Mouse (Mus musculus) adipocyte (in vitro differentiated cells): ENCODE results near the gene Mkln1.

Experiments
- DNase-seq: peaks from one replicate; pipeline ENCODE4 v3.0.0-alpha.2; 2016; ENCODE audit warnings: low spot score

Mkln1 gene

GRCm38 (mm10) chr6:31397775-31398430 is 632 bp upstream of the Mkln1 start:
- no peak for DNase-seq

- DNase-seq: no peak
Measured at GRCm38 (mm10) chr6:31399206-31399549, 643 bp downstream of the Mkln1 start.

- peak; percentile 95 for DNase-seq
Measured at GRCm38 (mm10) chr6:31399566-31399965, 1.0 kb downstream of the Mkln1 start.

DNA sequence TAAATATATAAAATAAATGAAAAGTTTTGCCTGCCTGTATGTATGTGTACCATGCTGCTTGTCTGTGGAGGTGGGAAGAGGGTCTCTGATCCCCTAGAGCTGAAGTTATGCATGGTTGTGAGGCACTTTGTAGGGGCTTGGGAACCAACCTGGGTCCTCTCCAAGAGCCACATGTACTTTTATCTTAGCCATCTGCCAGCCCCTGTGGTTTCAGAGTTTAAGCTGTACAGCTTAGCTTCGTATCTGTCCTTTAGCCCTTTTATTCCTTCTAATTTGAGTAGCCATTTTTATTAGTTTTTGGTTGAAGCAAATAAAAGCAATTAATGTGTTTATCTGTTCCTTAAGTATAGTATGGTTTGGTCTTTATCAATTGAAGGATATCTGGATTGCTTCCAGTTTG is 12.5 kb downstream of the Mkln1 start:
- no peak for DNase-seq

DNA sequence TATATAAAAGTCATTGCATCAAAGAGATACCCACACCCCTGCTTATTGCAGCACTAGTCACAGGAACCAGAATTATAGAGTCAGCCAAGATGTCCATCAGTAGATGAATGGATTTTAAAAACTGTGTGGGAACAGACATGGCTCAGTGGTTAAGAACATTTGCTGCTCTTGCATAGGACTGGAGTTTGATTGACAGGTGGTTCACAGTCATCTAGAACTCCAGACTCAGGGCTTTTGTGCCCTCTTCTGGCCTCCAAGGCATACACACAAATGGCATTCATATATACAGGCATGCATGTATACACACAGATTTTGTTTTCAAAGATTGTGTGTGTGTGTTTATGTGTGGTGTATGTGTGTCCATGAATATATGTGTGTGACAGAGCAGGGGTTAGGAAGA is 14.0 kb downstream of the Mkln1 start:
- DNase-seq: peak; percentile 68

DNA sequence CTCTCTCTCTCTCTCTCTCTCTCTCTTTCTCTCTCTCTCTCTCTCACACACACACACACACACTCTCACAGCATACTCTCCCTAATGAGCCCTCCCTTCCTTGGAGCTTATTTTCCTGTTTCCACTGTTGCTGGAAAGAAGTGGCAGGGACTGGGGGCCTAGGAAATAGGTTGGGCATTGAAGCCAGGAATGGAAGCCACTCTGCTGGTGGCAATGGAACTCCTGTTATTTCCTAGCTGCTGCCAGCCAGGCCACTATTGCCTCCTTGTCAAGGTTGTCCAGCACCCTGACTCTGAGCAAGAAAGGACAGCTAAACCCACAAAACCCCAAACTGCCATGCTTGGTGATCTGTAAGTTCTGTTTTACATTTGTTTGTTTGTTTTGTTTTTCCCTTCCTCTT is 15.0 kb downstream of the Mkln1 start:
- DNase-seq: no peak

DNA sequence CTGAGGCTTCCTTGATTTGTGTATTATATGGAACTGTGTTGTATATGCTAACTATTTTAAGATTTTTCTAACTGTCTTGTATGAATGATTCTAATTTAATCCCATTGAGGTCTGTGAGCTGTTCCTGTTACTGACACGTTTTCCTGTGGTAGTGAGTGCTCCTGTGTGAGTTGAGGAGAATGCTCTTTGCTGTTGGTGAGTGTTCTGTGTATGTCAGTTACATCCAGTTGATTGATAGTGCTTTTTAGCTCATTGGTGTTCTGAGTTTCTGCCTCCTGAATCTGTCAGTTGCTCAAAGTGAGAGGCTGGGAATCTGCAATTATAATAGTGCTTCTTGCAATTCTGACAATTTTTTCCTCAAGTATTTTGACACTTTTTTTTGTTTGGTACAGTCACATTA is 15.8 kb downstream of the Mkln1 start:
- no peak for DNase-seq

DNA sequence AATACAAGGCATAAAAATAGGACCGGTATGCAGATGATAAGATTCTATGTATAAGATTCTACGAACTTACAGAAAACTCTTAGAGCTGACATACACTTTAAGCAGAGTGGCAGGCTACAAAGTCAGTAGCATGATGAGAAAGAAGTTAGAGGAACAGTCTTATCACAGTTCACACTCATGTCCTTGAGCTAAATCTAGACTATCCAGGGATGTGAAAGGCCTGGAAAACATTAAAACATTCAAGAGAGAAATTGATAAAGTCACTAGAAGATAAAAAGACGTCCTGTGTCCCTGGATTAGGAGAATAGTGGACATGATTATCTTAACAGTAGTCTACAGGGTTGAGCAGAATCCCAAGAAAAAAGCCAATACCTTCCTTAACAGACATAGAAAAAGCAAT is 26.9 kb downstream of the Mkln1 start:
- DNase-seq: no peak

DNA sequence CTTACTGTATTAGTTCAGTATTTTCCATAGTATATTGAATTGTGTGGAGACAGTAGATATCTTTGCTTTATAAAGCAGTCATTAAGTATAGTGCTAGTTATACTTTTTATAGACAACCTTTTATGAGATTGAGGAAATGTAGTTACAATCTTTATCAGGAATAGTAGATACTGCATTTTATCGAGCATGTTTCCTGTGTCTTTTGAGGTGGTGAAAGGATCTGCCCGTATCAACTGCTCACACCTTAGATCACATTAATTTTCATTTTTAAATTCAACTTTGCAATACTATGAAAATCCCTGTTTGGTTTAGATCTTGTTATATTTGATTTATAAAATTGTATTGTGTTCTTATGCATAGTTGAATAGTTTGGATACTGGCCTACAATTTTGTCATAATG is 38.7 kb downstream of the Mkln1 start:
- DNase-seq: no peak

GRCm38 (mm10) chr6:31445258-31445657 is 46.7 kb downstream of the Mkln1 start:
- DNase-seq: no peak

GRCm38 (mm10) chr6:31453735-31454134 is 55.2 kb downstream of the Mkln1 start:
- peak; percentile 68 for DNase-seq

- DNase-seq: peak; percentile 31
Measured at GRCm38 (mm10) chr6:31455376-31455775, 56.8 kb downstream of the Mkln1 start.

GRCm38 (mm10) chr6:31456988-31457387 is 58.5 kb downstream of the Mkln1 start:
- peak; percentile 87 for DNase-seq

- no peak for DNase-seq
Measured at GRCm38 (mm10) chr6:31469431-31469830, 70.9 kb downstream of the Mkln1 start.

DNA sequence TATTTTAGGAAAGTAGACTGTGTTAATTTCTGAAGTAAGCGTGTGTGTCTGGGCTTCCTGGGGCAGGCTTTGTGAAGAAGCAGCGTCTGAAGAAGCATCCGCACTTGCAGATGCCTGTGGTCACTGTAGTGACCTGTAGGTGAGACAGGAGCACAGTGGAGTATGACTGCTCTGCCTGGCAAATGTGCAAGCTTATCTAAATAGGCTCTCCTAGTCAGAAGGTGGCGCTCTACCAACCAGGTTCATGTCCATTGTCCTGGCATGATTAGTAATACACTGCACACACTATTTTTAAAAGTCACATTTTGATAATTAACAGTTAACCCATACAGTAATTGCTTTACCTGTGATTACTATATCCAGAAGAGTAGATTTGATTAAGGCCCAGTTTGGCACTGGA is 79.7 kb downstream of the Mkln1 start:
- peak; percentile 40 for DNase-seq

DNA sequence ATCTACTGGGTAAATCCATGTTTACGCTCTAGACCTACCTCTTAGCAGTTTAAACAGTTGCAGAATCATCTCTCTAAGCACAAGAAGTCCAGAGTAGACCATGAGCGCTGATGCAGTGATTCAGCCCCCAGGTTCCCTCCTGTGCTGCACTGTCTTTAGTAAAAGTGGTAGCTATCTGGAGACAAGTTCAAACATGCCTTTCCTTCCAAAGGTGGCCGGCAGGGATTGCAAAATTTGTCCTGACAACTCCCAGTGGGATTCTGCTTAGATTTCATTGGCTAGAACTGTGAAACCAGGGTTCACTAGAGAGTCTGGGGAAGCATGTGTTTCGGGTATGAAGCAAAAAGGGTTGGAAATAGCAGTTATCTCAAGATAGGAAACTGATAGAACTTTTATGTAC is 81.5 kb downstream of the Mkln1 start:
- DNase-seq: peak; percentile 76

GRCm38 (mm10) chr6:31486601-31487000 is 88.1 kb downstream of the Mkln1 start:
- DNase-seq: peak; percentile 44

GRCm38 (mm10) chr6:31489950-31490349 is 91.4 kb downstream of the Mkln1 start:
- no peak for DNase-seq

- no peak for DNase-seq
Measured at GRCm38 (mm10) chr6:31495122-31495731, 96.7 kb downstream of the Mkln1 start.

- no peak for DNase-seq
Measured at GRCm38 (mm10) chr6:31496227-31496626, 97.7 kb downstream of the Mkln1 start.

- DNase-seq: no peak
Measured at GRCm38 (mm10) chr6:31499836-31500235, 101.3 kb downstream of the Mkln1 start.

DNA sequence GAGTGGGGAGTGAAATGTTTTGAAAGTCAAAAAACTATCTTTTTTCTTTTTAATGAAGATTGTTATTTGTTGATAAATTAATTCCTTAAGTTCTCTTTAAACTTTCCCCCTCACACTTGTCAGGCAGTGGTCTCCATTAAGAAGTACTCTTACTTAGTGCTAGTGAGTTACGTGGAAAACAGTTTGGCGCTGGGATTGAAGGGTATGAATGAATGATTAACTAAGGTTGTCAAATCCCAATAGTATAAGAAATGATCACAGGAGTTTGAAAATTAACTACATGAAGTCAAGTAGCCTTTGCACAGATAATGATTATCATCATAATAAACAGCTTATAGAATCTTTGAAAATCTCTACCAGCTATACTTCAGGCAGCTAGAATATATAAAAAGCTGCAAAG is 101.7 kb downstream of the Mkln1 start:
- DNase-seq: no peak

- no peak for DNase-seq
Measured at GRCm38 (mm10) chr6:31500691-31501090, 102.2 kb downstream of the Mkln1 start.

- peak; percentile 72 for DNase-seq
Measured at GRCm38 (mm10) chr6:31502614-31503013, 104.1 kb downstream of the Mkln1 start.
